Mouse (Mus musculus) midbrain, embryonic 15.5 days (tissue): ENCODE data around the gene Slc39a7. TPM values are rescaled to one million over a fixed set of nuclear protein-coding genes. Genes with fewer than 3 reads are reported as not detected.

Experiments
- ATAC-seq: fragments of 200-750 bp; cut with Nextera tagmentation; replicated peaks from 2 replicates; pipeline ENCODE4 v1.8.0; 2017; ENCODE audit warnings: moderate TSS enrichment
- H3K27ac ChIP-seq: fragments of 300-500 bp; sonication (generic); 2 replicates; pipeline ENCODE4 v1.5.1; 2015; ENCODE audit warnings: mild to moderate bottlenecking, inconsistent platforms
- H3K27me3 ChIP-seq: fragments of 300-500 bp; sonication (generic); replicated peaks from 2 replicates; pipeline ENCODE4 v1.6.1; 2015; ENCODE audit warnings: inconsistent platforms
- H3K36me3 ChIP-seq: fragments of 300-500 bp; sonication (generic); replicated peaks from 2 replicates; pipeline ENCODE4 v1.6.1; 2015; ENCODE audit warnings: inconsistent platforms
- H3K4me1 ChIP-seq: fragments of 300-500 bp; sonication (generic); 2 replicates; pipeline ENCODE4 v1.6.1; 2015; ENCODE audit warnings: inconsistent platforms
- H3K4me2 ChIP-seq: fragments of 300-500 bp; sonication (generic); 2 replicates; pipeline ENCODE4 v1.6.1; 2015; ENCODE audit warnings: inconsistent platforms, mild to moderate bottlenecking, moderate library complexity
- H3K4me3 ChIP-seq: fragments of 300-500 bp; sonication (generic); 2 replicates; pipeline ENCODE4 v1.5.1; 2015; ENCODE audit warnings: mild to moderate bottlenecking, inconsistent platforms
- H3K9ac ChIP-seq: fragments of 300-500 bp; sonication (generic); 2 replicates; pipeline ENCODE4 v1.6.1; 2015; ENCODE audit warnings: mild to moderate bottlenecking, inconsistent platforms
- H3K9me3 ChIP-seq: fragments of 300-500 bp; sonication (generic); 2 replicates; pipeline ENCODE4 v1.6.1; 2016; ENCODE audit warnings: inconsistent platforms
- WGBS: fragments of 180-500 bp; shearing (Covaris S2); methylation state at CpG from one replicate; pipeline ENCODE4 v1.1.7; 2015; ENCODE audit warnings: mixed read lengths; 5-methylcytosine and 5-hydroxymethylcytosine counted together
- polyA plus RNA-seq: library from polyadenylated mRNA; unstranded; fragments of >200 nt; fragmentation: Nextera tagmentation; extraction: Ambion mirVana; gene quantifications from 2 replicates; pipeline ENCODE4 v1.2.1, GENCODE M21; 2015

Gene Slc39a7
- polyA plus RNA-seq, result 178 and 184 TPM in 2 replicates

DNA sequence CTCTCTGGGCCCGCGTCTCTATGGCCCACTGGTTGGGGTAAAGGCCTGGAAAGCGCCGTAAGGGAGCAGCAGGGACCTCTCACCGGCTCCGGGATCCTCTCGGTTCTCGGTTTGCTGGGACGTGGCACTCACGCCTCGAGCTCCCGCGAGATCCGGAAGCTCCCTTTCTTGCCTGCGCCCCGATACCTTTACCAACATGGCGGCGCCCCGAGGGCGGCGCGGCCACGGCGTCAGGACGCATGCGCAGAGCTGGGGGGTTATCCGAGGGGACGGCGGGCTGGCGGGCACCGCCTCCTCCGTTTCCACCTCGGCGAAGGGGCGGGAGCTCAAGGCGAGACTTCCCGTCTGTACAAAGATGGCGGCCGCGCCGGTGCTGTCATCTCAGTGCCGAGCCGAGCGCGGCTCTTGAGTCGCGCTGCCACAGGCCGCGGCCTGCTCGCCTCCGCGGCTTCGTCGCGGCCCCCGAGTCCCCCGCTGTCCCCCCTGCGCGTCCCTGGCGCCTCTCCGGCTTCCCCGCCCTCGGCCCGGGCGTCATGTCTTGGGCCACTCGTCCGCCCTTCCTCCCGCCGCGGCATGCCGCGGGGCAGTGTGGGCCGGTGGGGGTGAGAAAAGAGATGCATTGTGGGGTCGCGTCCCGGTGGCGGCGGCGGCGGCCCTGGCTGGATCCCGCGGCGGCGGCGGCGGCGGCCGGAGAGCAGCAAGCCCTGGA is at the start of gene Slc39a7, which contains the start of gene Rxrb:
Gene Slc39a7, minus strand, starts transcription at position 218 of the 709 bp plus-strand sequence.
Gene Rxrb, plus strand, starts transcription at position 348 of the 709 bp plus-strand sequence.
- no peaks in the 10 kb centered on the region for H3K27me3 ChIP-seq
- peak; percentile 82 for ATAC-seq
- under 1% methylated on average over 83 of the region's 88 CpGs for WGBS
- H3K9me3 ChIP-seq, result no peaks in the 10 kb centered on the region
- H3K4me2 ChIP-seq, result peak within 1 kb of the TSS; percentile 80
- peaks cover 22% of the 10 kb centered on the region for H3K36me3 ChIP-seq
- peak within 1 kb of the TSS; percentile 99 for H3K27ac ChIP-seq
- H3K4me3 ChIP-seq, result peak within 1 kb of the TSS; percentile 71
- peak within 1 kb of the TSS; percentile 89 for H3K9ac ChIP-seq
- peaks cover 61% of the 10 kb centered on the region for H3K4me1 ChIP-seq

DNA sequence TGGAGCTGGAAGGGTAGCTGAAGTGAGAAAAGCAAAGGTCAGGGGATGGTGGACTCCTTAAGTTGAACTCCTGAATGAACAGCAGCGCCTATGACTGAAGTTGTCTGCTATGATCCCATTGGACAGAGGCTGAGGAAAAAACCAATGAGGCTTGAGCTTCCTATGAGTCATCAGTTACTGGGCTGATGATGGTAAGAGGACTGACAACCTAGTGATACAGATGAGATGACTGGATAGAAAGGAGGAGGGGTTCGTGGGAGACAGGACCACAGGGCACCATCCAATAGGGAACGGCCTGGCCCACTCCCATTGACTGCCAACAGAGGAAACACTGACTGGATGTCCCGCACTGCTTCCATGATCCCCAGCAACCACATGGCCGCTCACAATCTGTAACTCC is 48.1 kb upstream of the Slc39a7 start:
- WGBS, result 16% methylated on average over 5 of the region's 5 CpGs
- peaks cover 12% of the 10 kb centered on the region for H3K4me1 ChIP-seq
- no peak overlapping the region for H3K4me2 ChIP-seq
- H3K9ac ChIP-seq, result no peak overlapping the region
- no peak overlapping the region for H3K27ac ChIP-seq
- peaks cover 10% of the 10 kb centered on the region for H3K27me3 ChIP-seq
- peak; percentile 88 for ATAC-seq
- H3K4me3 ChIP-seq, result no peak overlapping the region
- no peaks in the 10 kb centered on the region for H3K9me3 ChIP-seq
- no peaks in the 10 kb centered on the region for H3K36me3 ChIP-seq

DNA sequence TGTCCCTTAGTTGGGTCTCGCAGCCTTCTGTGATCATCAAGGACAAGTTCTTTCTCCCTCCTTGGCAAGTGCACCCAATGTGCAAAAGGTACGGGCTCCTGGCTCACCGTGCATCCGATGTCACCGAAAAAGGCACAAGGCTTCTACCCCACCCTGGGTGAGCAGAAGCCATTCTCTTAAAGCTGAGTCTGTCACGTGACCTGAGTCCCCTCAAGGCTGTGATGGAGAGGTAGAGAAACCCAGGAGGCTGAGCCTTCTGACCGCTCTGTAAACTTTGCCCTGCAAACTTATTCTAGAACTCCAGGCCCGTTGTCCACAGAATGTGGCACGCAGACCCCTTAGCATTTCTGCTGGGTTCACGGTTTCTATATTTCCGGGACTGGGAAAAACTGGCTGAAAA is 47.5 kb upstream of the Slc39a7 start:
- no peak overlapping the region for H3K4me3 ChIP-seq
- no peak overlapping the region for H3K27ac ChIP-seq
- 91% methylated on average over 11 of the region's 11 CpGs for WGBS
- no peak overlapping the region for H3K9ac ChIP-seq
- no peaks in the 10 kb centered on the region for H3K36me3 ChIP-seq
- H3K9me3 ChIP-seq, result no peaks in the 10 kb centered on the region
- no peak overlapping the region for H3K4me2 ChIP-seq
- peaks cover 12% of the 10 kb centered on the region for H3K4me1 ChIP-seq
- no peak for ATAC-seq
- H3K27me3 ChIP-seq, result peaks cover 10% of the 10 kb centered on the region

DNA sequence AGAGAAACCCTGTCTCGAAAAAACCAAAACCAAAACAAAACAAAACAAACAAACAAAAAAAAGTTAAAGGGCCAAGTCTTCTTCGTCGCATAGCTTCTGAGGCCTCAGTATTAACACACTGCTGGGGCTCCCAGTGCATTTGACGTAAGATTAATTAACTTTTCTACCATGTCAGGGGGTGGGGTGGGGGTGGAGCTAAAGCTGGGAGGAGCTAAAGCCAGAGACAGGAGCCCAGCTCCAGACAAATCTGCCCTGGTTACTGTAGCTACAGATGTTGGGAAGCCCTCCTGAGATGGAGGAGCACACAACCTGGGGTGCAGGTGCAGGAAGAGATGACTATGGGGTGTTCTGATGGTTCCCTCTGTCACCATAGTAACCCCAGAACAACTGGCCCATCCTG is 46.7 kb upstream of the Slc39a7 start:
- WGBS, result 61% methylated on average over 4 of the region's 4 CpGs
- H3K27ac ChIP-seq, result no peak overlapping the region
- no peaks in the 10 kb centered on the region for H3K9me3 ChIP-seq
- H3K9ac ChIP-seq, result no peak overlapping the region
- H3K4me1 ChIP-seq, result peaks cover 10% of the 10 kb centered on the region
- H3K4me3 ChIP-seq, result no peak overlapping the region
- H3K27me3 ChIP-seq, result peaks cover 10% of the 10 kb centered on the region
- no peak for ATAC-seq
- no peaks in the 10 kb centered on the region for H3K36me3 ChIP-seq
- no peak overlapping the region for H3K4me2 ChIP-seq

DNA sequence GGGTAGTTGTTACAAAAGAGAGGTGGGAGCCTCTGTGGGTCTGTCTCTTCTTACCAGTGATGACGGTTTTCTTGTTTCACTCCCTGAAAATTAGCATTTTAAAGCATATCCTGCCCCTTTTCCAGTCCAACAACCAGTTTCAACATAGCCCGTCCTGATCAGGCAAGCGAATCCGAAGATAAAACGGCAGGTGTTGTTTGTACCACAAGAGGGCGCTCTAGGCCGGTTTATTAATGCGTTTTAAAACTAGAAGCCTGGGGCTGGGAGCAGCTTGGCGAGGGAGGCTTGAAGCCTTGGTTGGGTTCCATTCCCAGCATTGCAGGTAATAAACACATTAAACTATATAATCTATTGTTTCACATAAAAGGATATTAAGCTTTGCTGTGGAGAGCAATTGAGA is 46.1 kb upstream of the Slc39a7 start:
- Histone ChIP-seq H3K4me3 (no peak overlapping the region), H3K9ac (no peak overlapping the region; the same call in 1 of the 2 replicates), H3K36me3 (no peaks in the 10 kb centered on the region), H3K4me1 (peaks cover 9% of the 10 kb centered on the region), H3K27me3 (peaks cover 10% of the 10 kb centered on the region), H3K27ac (no peak overlapping the region), H3K9me3 (no peaks in the 10 kb centered on the region), H3K4me2 (no peak overlapping the region)
- no peak for ATAC-seq
- WGBS, result 3% methylated on average over 9 of the region's 9 CpGs

DNA sequence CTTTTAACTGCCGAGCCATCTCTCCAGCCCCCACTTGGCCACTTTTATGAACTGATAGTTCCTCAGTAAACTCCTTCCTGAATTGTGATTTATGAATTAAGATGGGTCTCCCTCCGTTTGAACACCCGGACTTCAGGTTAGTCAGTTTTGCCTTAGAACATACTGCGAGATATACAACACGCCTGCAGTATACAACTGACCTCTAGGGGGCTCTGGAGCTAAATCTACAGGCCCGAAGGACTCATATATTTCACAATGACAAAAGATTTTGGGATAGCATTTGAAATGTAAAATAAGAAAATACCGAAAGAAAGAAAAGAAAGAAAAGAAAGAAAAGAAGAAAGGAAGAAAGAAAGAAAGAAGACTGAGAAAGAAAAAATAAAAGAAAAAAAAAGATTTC is 43.8 kb upstream of the Slc39a7 start:
- Histone ChIP-seq H3K4me3 (no peak overlapping the region), H3K27ac (no peak overlapping the region), H3K4me2 (no peak overlapping the region), H3K9me3 (no peaks in the 10 kb centered on the region), H3K36me3 (no peaks in the 10 kb centered on the region), H3K4me1 (peaks cover 9% of the 10 kb centered on the region), H3K9ac (no peak overlapping the region), H3K27me3 (peaks cover 10% of the 10 kb centered on the region)
- WGBS, result 43% methylated on average over 7 of the region's 7 CpGs
- ATAC-seq, result no peak

DNA sequence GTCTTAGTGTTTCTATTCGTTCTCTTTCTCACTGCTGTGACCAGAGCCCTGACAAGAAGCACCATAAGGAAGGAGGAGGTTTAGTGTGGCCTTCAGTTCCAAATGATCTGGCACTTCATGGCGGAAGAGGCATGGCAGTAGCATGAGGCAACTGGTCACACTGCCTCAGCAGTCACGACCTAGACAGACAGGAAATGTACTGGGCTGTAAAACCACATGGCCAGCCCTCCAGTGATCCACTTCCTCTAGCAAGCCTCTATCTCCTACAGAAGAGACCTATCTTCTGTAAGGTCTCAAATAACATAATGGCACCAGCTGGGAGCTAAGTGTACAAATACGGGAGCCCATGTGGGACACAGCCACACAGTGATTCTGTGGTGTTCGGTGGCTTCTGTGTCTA is 40.6 kb upstream of the Slc39a7 start:
- H3K27ac ChIP-seq, result no peak overlapping the region
- H3K9me3 ChIP-seq, result no peaks in the 10 kb centered on the region
- no peak overlapping the region for H3K4me2 ChIP-seq
- H3K27me3 ChIP-seq, result peaks cover 7% of the 10 kb centered on the region
- ATAC-seq, result no peak
- WGBS, result 76% methylated on average over 5 of the region's 5 CpGs
- H3K4me1 ChIP-seq, result peaks cover 9% of the 10 kb centered on the region
- no peaks in the 10 kb centered on the region for H3K36me3 ChIP-seq
- no peak overlapping the region for H3K4me3 ChIP-seq
- H3K9ac ChIP-seq, result no peak overlapping the region

DNA sequence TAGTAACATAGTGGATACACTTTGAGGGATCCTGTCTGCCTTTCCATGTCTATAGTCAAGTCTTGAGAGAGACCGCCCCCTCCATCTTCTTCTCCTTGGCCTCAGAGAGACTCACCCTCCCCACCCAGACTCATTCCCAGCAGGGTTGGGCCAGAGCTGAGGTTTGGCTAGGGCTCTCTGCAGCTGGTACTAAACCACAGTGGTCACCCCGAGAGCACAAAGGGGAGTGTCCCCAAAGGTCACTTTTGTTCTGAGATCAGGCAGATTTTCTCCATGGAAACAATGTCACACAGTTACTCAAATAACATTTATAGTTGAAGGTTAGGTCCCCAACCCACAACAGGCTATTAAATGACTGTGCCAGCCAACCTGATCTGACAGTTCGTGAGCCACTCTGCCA is 37.4 kb upstream of the Slc39a7 start:
- Histone ChIP-seq H3K4me2 (no peak overlapping the region), H3K9me3 (no peaks in the 10 kb centered on the region), H3K9ac (no peak overlapping the region), H3K36me3 (no peaks in the 10 kb centered on the region), H3K4me1 (no peaks in the 10 kb centered on the region), H3K4me3 (no peak overlapping the region), H3K27me3 (no peaks in the 10 kb centered on the region), H3K27ac (no peak overlapping the region)
- WGBS, result 47% methylated on average over 3 of the region's 3 CpGs
- ATAC-seq, result no peak

DNA sequence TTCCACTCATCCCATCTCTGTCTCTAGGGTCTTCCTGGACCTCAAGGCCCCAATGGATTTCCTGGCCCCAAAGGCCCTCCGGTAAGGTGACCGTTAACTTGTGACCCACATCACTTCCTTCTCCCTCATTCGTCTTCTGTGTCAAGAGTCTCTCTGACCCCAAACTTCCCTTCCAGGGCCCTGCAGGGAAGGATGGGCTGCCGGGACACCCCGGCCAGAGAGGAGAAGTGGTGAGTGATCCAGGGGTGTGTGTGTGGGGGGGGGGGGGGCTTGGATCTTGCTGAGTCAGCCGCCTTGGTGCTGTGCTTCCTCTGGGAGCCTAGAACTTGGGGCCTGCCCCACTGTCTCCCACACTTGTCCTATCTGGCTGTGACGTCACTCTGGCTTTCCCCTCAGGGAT is 25.7 kb upstream of the Slc39a7 start:
- H3K9me3 ChIP-seq, result no peaks in the 10 kb centered on the region
- H3K9ac ChIP-seq, result no peak overlapping the region
- ATAC-seq, result no peak
- no peak overlapping the region for H3K4me3 ChIP-seq
- WGBS, result 90% methylated on average over 7 of the region's 7 CpGs
- H3K4me1 ChIP-seq, result no peaks in the 10 kb centered on the region
- no peak overlapping the region for H3K27ac ChIP-seq
- H3K36me3 ChIP-seq, result no peaks in the 10 kb centered on the region
- no peak overlapping the region for H3K4me2 ChIP-seq
- no peaks in the 10 kb centered on the region for H3K27me3 ChIP-seq

DNA sequence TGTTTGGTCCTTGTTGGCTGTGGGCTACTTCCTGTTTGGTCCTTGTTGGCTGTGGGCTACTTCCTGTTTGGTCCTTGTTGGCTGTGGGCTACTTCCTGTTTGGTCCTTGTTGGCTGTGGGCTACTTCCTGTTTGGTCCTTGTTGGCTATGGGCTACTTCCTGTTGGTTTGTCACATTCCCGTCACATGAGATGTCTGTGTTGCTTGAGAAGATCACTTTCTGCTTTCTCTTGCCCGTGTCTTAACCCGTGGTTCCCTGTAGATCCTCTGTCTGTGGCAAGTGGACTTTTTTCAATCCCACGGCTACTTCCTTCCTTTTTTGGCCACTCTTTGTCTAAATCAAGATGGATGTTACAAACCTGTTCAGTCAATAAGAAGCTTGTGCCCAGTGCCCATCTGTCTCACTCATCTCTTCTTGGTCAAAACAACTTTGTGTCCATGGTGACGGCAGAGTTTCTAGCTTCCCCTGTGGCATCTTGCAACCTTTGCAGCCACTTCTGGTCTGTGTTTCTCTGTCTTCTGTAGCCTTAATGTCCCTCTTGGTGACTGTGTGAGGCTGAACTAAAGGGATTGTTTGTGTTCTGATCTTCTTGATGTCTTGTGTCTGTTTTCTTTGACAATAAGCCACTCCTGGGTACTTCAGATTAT is 16.0 kb upstream of the Slc39a7 start:
- Histone ChIP-seq H3K36me3 (no peaks in the 10 kb centered on the region), H3K27ac (no peak overlapping the region), H3K9ac (no peak overlapping the region), H3K4me3 (no peak overlapping the region), H3K4me2 (no peak overlapping the region), H3K9me3 (no peaks in the 10 kb centered on the region), H3K4me1 (no peaks in the 10 kb centered on the region), H3K27me3 (no peaks in the 10 kb centered on the region)
- 93% methylated on average over 5 of the region's 5 CpGs for WGBS
- no peak for ATAC-seq

DNA sequence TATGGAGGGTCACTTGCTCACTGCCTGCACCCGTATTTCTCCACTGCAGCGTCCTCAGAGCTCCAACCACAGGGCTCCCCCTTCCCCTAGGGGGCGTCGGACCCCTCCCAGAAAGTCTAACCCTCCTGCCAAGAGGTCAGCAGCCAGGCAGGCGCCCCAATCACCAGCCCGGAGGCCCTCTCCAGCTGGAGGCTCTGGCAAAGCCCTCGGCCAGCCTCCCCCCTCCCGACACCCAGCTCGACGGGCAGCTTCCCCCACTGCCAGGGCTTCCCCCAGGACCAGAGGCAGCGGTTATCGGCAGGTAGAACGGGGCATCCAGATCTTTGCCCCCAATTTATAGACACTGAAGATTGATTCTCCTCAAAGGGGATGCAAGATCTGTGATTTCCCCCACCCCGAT is 14.5 kb upstream of the Slc39a7 start:
- no peak overlapping the region for H3K9ac ChIP-seq
- no peaks in the 10 kb centered on the region for H3K9me3 ChIP-seq
- no peak for ATAC-seq
- H3K4me2 ChIP-seq, result no peak overlapping the region
- no peaks in the 10 kb centered on the region for H3K36me3 ChIP-seq
- no peaks in the 10 kb centered on the region for H3K4me1 ChIP-seq
- no peaks in the 10 kb centered on the region for H3K27me3 ChIP-seq
- H3K27ac ChIP-seq, result no peak overlapping the region
- H3K4me3 ChIP-seq, result no peak overlapping the region
- 81% methylated on average over 14 of the region's 14 CpGs for WGBS

DNA sequence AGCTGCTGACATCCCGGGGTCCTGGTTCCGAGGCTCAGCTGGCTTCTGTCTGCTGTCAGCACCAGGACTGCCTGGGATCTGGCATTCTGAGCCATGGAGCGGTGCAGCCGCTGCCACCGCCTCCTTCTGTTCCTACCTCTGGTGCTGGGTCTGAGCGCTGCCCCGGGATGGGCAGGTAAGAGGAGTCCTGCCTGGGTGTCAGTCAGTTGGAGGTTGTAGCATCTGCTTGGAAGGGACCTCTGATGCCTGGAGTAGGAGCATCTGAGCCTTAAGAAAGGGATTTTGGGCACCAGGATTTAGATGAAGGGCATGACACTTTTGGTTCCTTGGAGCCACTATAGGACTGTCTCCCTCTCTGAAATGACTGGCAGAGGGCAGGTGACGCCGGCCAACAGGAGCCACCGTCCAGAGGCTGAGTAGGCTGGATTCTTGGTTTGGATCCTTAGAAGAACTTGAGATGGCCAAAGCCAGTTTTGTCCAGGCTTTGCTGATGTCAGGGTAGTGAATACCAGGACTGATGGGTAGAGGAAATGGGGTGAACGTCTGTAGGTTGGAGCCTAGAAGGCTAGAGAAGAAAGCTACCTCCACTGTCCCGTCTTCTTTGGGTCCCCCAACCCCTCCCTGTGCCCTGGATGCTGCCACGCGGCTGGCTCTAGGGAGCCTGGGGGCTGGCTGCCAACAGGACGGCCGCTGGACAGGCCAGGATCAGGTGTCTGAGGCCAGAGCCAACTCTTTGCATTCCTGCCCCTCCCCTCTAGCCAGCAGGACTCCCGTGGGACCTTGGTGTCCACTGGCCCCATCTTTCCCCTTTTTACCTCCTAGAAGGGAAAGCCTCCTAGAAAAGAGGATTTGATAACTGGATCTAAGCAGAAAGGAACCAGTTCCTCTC is 8.3 kb upstream of the Slc39a7 start:
- no peaks in the 10 kb centered on the region for H3K27me3 ChIP-seq
- H3K4me2 ChIP-seq, result peak overlapping the region; percentile 51
- H3K27ac ChIP-seq, result no peak overlapping the region; the same call in 1 of the 2 replicates
- peak overlapping the region; percentile 33; the same call in 1 of the 2 replicates for H3K9ac ChIP-seq
- H3K4me3 ChIP-seq, result peak overlapping the region; percentile 23
- H3K36me3 ChIP-seq, result peaks cover 18% of the 10 kb centered on the region; the same call in 1 of the 2 replicates
- 27% methylated on average over 17 of the region's 17 CpGs for WGBS
- no peaks in the 10 kb centered on the region for H3K9me3 ChIP-seq
- H3K4me1 ChIP-seq, result peaks cover 25% of the 10 kb centered on the region
- ATAC-seq, result 0 out of 2 replicates have a peak, but pooled peaks have one; percentile 2
